Mouse (Mus musculus): ENCODE measurements around the gene Meis1.

Meis1 gene

GRCm38 (mm10) chr11:19018489-19019203, at the start of gene Meis1:
Gene Meis1, minus strand, starts transcription at chr11:19018985.
- in situ Hi-C loops (cut with MboI), result no loop called here

GRCm38 (mm10) chr11:19067334-19067733, 48.5 kb upstream of the Meis1 start:
- in situ Hi-C loops (cut with MboI), result no loop called here

DNA sequence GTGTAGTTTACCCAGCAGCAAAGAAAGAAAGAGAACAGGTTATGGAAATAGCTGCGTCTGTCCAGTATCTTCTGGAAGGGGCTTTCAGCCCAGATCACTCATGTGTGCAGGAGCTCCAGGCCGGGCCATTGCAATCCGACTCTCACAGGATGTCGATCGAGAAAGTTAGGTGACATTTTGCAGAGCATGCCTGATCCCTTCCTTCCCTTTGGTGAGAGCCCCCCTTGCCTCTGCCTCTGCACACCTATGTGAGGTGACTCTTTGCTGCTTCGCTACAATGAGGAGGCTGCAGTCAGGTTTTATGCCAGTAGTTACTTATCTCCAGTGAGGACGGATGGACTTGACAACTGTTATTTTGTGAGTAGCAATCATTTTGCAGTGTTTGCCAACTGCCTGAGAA, 30.5 kb upstream of the Meis1 start:
- in situ Hi-C loops (cut with MboI), result no loop called here

- in situ Hi-C loops (cut with MboI), result no loop called here
Measured at GRCm38 (mm10) chr11:19036595-19037166, 17.9 kb upstream of the Meis1 start.

DNA sequence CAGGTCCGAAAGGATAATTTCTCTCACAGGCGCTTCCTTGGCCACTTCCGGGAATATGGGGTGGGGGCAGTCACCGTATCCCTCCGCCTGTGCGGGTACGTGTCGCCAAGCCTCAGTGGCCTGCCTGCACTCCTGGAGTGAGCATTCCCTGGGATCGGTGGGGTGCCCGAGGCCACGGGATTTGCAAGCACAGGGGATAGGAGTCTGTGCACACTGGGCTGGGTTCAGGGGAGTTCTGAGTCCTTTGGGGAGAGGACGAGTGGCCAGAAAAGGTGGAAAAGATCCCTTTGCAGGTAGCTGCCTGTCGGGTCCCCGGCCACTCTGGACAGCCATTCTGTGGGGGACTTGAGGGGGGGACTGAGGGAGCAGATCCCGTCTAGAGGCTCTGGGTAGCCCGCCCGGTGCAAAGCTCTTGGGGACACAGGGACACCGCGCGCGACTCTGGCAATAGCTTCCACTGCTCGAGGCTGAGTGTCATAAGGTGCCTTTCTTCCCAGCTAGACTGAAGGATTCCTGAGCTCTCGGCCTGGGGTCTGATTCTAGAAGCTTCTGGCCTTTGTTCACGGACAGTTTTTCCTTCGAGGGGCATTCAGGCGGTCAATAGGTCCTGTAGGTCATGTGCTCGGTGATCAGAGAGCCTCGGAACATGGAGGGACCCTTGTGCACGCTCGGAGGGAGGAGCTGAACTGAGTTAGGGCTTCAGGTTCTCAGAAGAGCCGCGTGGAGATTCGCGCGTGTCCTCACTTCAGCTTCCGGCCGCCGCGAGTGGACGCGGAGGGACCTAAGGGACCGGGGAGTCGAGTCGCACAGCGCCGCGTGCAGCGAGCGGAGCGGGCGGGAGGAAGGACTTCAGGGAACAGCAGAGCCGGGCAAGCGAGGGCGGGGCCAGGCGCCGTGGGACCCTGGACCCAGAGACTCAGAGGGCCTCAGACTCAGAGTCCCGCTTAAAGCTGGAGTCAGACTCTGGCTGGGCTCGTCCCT, 8.1 kb upstream of the Meis1 start:
- in situ Hi-C loops (cut with MboI), result no loop called here

- in situ Hi-C loops (cut with MboI), result no loop called here
Measured at GRCm38 (mm10) chr11:19025976-19026520, 7.3 kb upstream of the Meis1 start.

DNA sequence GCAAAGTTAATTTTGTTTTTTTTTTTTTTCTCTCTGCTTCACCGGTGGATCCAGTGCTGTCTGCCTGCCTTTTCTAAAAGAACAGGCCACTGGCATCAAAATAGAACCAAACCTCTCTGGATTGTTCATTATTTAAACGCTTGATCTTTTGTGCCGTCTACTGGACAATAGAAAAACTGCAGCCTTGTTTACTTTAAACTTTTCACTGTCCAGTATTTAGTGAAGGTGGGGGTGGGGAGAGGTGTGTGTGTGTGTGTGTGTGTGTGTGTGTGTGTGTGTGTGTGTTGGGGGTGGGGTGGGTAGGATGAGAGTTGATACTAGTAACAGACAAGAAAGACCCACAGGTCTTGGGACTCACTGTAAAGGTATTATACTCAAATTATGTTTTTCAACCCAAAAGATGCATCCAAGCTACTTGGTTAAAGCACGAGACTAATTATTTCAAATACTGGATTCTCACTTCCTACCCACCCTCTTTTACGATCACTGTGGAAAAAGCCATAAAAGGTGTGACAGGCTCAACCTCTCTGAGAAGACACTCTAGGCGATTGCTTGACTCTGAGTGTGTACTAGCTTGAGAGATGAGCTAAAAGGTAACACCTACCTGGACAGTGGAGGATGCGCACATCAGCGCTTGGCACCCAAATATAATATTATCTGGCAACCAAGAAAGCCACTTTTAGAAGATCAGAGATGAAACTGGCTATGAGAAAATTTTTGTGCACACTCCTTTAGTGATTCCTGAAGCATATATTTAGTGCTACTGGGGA, 5.9 kb upstream of the Meis1 start:
- in situ Hi-C loops (cut with MboI), result no loop called here

DNA sequence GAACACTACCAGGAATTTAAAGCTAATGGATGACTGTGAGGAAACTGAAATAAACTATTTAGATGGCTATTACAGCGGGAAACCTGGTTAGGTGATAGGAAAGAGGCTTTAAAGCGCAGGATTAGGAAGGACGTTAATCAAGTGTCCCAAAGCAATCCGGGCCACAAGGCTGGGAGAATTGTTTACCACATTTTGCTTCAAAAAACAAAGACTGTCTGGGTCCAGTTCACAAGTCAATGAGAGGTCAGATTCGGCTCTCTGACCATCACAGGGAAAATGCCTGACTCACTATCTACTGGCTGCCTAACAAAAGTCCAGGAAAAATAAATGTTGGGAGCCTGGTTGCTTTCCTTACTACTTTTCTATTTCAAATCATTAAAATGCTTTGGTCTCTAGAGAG, 4.6 kb upstream of the Meis1 start:
- in situ Hi-C loops (cut with MboI), result no loop called here

DNA sequence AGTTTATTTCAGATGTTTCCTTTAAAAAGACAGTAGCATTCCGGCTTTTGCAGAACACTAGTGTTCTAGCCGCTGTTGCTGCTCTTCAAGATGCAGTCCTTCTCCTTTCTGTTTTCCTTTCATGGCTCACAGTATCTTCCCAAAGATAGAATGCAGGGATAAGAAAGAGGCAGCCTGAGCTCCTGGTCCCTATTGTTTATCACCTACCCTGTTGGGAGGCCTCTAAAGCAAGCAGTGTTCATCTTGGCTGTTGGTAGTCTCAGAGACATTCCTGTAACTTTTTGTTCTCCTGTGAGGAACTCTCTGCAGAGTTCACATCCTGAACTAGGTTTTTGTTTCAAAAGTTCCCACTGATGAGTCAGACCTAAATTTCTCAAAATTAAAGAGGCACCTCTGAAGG, 3.8 kb upstream of the Meis1 start:
- in situ Hi-C loops (cut with MboI), result no loop called here

DNA sequence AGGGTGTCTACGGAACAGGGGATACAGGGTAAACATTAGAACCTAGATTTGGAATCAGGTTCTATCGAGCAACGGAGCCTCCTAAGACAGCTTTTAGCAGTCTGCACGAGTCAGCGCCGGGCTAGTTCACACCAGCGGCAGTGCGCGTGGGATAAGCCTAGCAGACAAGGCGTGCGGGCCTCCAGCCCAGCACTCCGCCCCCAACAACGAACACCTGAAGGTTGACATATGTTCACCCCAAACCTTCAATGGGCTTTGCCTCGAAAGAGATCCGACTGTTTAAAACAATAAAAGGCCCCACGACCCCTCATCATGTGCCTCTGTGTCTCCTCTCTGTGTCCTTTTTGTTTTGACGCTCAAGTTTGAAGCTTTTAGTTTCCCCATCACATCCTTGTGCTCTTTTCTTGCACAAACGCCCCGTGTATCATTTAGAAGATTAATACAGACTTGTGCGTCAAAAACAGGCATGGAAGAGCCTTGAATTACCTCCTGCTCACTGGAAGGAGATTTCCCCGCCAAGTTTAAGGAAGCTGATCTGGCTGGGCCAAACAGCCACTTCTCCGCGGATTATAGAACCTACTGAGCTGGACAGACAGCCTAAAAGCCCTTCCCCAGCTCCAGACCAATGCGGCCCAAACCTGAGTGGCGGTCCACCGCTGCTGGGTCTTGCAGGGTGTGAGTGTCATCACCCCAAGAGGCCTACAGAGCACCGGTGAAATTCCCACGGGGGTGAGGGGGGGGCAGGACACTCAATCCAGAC, 2.3 kb upstream of the Meis1 start:
- in situ Hi-C loops (cut with MboI), result no loop called here

GRCm38 (mm10) chr11:19020371-19020824, 1.6 kb upstream of the Meis1 start:
- in situ Hi-C loops (cut with MboI), result no loop called here

GRCm38 (mm10) chr11:19019204-19020171, 703 bp upstream of the Meis1 start:
- in situ Hi-C loops (cut with MboI), result no loop called here

GRCm38 (mm10) chr11:19017719-19018413, 919 bp downstream of the Meis1 start:
- in situ Hi-C loops (cut with MboI), result no loop called here

- in situ Hi-C loops (cut with MboI), result no loop called here
Measured at GRCm38 (mm10) chr11:19017262-19017661, 1.5 kb downstream of the Meis1 start.

GRCm38 (mm10) chr11:19016481-19017220, 2.1 kb downstream of the Meis1 start:
- in situ Hi-C loops (cut with MboI), result no loop called here

DNA sequence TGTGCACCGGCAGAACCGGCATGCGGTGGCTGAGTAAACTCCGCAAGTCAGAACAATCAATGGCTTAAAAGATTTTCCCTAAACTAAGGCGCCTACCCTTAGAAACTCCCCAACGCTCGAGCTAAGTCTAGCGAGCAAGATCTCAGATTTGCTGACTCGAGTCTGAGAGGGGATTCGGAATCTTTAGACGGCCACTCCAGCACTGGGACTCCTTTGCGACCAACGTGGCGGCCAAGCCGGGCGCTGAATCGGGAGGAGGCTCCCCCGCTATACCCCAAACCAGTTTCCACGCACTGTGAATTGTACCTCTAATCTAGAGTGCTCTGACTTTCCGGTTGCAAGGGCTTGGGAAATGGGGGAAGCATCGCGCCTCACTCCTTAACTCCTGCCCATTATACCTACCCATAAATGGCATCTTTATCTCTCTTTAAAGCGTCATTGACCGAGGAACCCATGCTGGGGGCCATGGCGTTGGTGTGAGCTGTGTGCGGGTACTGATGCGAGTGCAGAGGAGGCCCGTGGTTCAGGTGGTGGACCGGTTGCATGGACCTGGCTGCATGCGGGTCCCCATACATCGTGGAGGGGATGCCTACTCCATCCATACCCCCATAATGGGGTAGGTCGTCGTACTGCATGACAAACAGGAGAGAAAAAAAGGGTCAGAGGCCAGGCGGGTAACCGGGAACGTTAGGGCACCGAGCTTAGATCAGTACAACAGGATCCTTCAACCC, 2.9 kb downstream of the Meis1 start:
- in situ Hi-C loops (cut with MboI), result no loop called here

GRCm38 (mm10) chr11:19015381-19015730, 3.4 kb downstream of the Meis1 start:
- in situ Hi-C loops (cut with MboI), result no loop called here

All from mature B cell (primary cell).